Mouse (Mus musculus) kidney, adult 2 months (tissue): ENCODE results near the gene Cmas.

ENCODE experiments used
- CTCF ChIP-seq: fragments of 200-500 bp; conservative IDR thresholded peaks from 2 replicates; pipeline ENCODE4 v1.5.1; 2011; ENCODE audit warnings: low read depth, mild to moderate bottlenecking, control low read depth, low read length, moderate library complexity, mixed read lengths; ENCODE audit not compliant: insufficient read depth, insufficient read length
- POLR2A ChIP-seq: fragments of 200-500 bp; IDR thresholded peaks from one replicate; pipeline ENCODE4 v1.6.1; 2011; ENCODE audit warnings: low read depth, low read length, control low read depth

DNA sequence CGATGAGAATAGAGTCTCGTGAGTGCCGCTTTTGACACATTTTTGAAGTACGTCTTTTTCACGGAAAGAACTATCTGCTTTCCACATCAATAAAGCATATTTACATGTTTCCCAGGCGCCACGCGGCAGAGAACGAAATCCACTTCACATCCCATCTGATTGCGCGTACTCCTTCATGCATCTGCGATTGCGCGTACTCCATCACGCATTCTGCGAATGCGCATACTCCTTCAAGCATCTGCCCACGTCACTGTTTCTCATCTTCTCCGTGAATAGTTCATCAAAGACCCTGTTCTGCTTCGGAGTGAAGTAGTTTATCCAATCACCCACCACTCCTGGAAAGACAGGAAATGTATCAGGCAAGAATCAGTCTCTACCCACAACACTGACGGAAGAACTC, 29.6 kb downstream of the Cmas start:
- no peak for TF ChIP-seq CTCF
- no peak for TF ChIP-seq POLR2A
